Mouse (Mus musculus) lung, adult 2 months (tissue): ENCODE measurements around the gene Gm13283.

Source experiments
- CTCF ChIP-seq: fragments of 200-500 bp; IDR thresholded peaks from 2 replicates; pipeline ENCODE4 v1.5.1; 2011; ENCODE audit warnings: mild to moderate bottlenecking, low read length, control low read depth; ENCODE audit not compliant: insufficient read depth
- POLR2A ChIP-seq: fragments of 200-500 bp; IDR thresholded peaks from 2 replicates; pipeline ENCODE4 v1.6.1; 2011; ENCODE audit warnings: low read depth, mild to moderate bottlenecking, control low read depth, low read length, borderline replicate concordance; ENCODE audit errors: extremely low read depth

DNA sequence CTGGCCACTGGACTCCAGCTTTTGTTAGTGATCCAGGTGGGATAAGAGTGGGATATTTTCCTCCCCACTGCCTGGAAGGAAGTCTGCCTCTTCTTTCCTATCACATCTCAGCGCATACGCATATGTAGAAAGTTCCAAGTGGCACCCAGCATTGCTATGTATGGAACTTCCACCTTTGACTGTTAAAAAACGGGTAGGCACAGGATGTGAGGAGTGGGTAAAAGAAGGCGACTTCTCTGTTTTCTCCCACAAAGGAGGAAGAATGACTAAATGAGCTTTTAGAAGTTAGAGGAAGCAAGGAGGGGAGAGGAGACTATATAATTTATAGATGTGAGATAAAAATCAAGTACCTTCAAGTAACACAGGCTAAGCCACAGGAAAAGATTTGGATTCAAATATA lies 18.5 kb upstream of the Gm13283 start:
- TF ChIP-seq CTCF = no peak
- TF ChIP-seq POLR2A = no peak
